Mouse (Mus musculus) C3H10T1/2 (cell line): ENCODE results near the gene Mybpc2. TPM values are rescaled to one million over a fixed set of nuclear protein-coding genes. Genes with fewer than 3 reads are reported as not detected.

Source experiments
- polyA plus RNA-seq, 2 experiments: library from polyadenylated mRNA; unstranded; fragments of >200 nt; fragmentation: generic; extraction: Trizol; gene quantifications; one replicate each; pipeline ENCODE4 v1.2.1; 2012; ENCODE audit warnings: missing spikeins in 2 of 2

The Mybpc2 gene
- under 1 TPM in 1 of 2 experiments, not detected in 1; 0.07 TPM for polyA plus RNA-seq

GRCm38 (mm10) chr7:44524502-44524901 lies at the start of gene Mybpc2:
TSS of gene Mybpc2 (minus strand) at chr7:44524656.

GRCm38 (mm10) chr7:44572213-44572701 lies 47.8 kb upstream of the Mybpc2 start, which contains the start of gene Napsa:
TSS of gene Napsa (plus strand) at chr7:44572380.

GRCm38 (mm10) chr7:44553826-44554225 lies 29.4 kb upstream of the Mybpc2 start, which contains the start of gene Nr1h2:
TSS of gene Nr1h2 (minus strand) at chr7:44553951.

GRCm38 (mm10) chr7:44548497-44549087 lies 24.1 kb upstream of the Mybpc2 start, which contains the start of gene Pold1:
TSS of gene Pold1 (minus strand) at chr7:44548849.

GRCm38 (mm10) chr7:44531946-44532732 lies 7.7 kb upstream of the Mybpc2 start, which contains the start of gene Spib:
TSS of gene Spib (minus strand) at chr7:44532071.

GRCm38 (mm10) chr7:44495992-44496770 lies 28.3 kb downstream of the Mybpc2 start, which contains the start of the genes Emc10 and Fam71e1:
TSS of gene Emc10 (minus strand) at chr7:44496529.
TSS of gene Fam71e1 (plus strand) at chr7:44496581.

GRCm38 (mm10) chr7:44467811-44468411 lies 56.5 kb downstream of the Mybpc2 start, which contains the start of gene Josd2:
TSS of gene Josd2 (plus strand) at chr7:44467980.

GRCm38 (mm10) chr7:44465111-44465510 lies 59.3 kb downstream of the Mybpc2 start, which contains the start of gene Aspdh:
TSS of gene Aspdh (plus strand) at chr7:44465391.

Other genes starting within 250 kb of the Mybpc2 start
- gene Clec11a, start 217.8 kb downstream of the Mybpc2 start, polyA plus RNA-seq: 1 to 10 TPM in 1 of 2 experiments, under 1 TPM in 1; 0.39 to 2.5 TPM
- gene Shank1, start 214.4 kb downstream of the Mybpc2 start, polyA plus RNA-seq: under 1 TPM in 1 of 2 experiments, not detected in 1; 0.07 TPM
- under 1 TPM; 0.01 to 0.21 TPM for gene Syt3, start 140.6 kb downstream of the Mybpc2 start, polyA plus RNA-seq
- gene 1700008O03Rik, start 138.8 kb downstream of the Mybpc2 start, polyA plus RNA-seq: under 1 TPM; 0.04 to 0.28 TPM
- under 1 TPM; 0.01 to 0.22 TPM for gene Lrrc4b, start 95.6 kb downstream of the Mybpc2 start, polyA plus RNA-seq
- gene Aspdh, start 59.3 kb downstream of the Mybpc2 start, polyA plus RNA-seq: not detected
- gene Josd2, start 56.7 kb downstream of the Mybpc2 start, polyA plus RNA-seq: 100 to 1,000 TPM; 107 to 119 TPM
- gene Emc10, start 28.1 kb downstream of the Mybpc2 start, polyA plus RNA-seq: 100 to 1,000 TPM in 1 of 2 experiments, 10 to 100 TPM in 1; 94.2 to 161 TPM
- 1 to 10 TPM; 2.9 to 7.9 TPM for gene Fam71e1, start 28.1 kb downstream of the Mybpc2 start, polyA plus RNA-seq
- gene Spib, start 7.4 kb upstream of the Mybpc2 start, polyA plus RNA-seq: under 1 TPM in 1 of 2 experiments, not detected in 1; 0.83 TPM
- 100 to 1,000 TPM in 1 of 2 experiments, 10 to 100 TPM in 1; 32.0 to 112 TPM for gene Pold1, start 24.2 kb upstream of the Mybpc2 start, polyA plus RNA-seq
- 100 to 1,000 TPM in 1 of 2 experiments, 10 to 100 TPM in 1; 64.4 to 108 TPM for gene Nr1h2, start 29.3 kb upstream of the Mybpc2 start, polyA plus RNA-seq
- under 1 TPM; 0.05 to 0.11 TPM for gene Napsa, start 47.7 kb upstream of the Mybpc2 start, polyA plus RNA-seq
- under 1 TPM in 1 of 2 experiments, not detected in 1; 0.01 TPM for gene Kcnc3, start 66.0 kb upstream of the Mybpc2 start, polyA plus RNA-seq
- gene Myh14, start 146.2 kb upstream of the Mybpc2 start, polyA plus RNA-seq: under 1 TPM in 1 of 2 experiments, not detected in 1; 0.02 TPM
- gene Izumo2, start 184.1 kb upstream of the Mybpc2 start, polyA plus RNA-seq: not detected
- gene Vrk3, start 223.8 kb upstream of the Mybpc2 start, polyA plus RNA-seq: 10 to 100 TPM; 18.9 to 34.2 TPM
- under 1 TPM; 0.05 to 0.45 TPM for gene Zfp473, start 226.4 kb upstream of the Mybpc2 start, polyA plus RNA-seq